In the genomic region with DNA sequence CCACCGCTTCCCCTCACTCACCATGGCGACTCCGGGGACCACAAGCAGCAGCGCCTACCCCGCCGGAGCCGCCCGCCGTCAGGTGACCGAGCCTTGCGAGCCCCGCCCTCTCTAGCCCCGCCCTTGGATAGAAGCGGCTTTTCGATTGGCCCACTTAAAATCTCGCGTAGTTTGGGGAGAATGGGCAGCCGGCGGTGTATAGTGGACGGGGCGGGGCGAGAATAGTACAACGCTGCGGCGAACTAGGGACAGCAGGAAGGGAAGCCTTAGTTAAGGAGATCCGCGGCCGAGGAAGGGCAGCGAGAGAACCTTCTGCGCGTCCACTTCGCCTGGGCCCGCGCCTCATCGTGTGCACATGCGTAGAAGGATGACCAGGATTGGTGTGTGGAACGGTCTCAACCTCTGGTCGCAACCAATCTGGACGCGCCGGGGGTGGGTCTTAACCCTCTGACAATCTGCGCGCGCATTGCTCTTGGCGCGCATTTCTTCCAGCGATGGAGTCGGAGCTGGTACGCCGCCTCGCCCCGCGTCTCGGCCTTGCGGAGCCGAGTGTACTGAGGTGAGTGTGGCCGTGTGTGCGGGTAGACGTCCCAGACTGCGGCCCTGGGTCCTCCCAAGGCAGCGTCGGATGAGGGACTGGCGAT, we compare ENCODE assay signal across 7 mouse cellular contexts. TPM values are rescaled to one million over a fixed set of nuclear protein-coding genes. Genes with fewer than 3 reads are reported as not detected.
DNase-seq lines count a peak whose midpoint lies in the region; ATAC-seq and TF ChIP-seq lines count a peak whose summit lies in the region.

A gene (plus strand): TSS at position 199 of the 644 bp plus-strand sequence.
A gene (minus strand): TSS at position 369 of the 644 bp plus-strand sequence.

- peak; percentile 66 for TF ChIP-seq POLR2A in small intestine, adult 2 months (IDR thresholded peaks at IDR 0.05; ENCODE audit: low read depth, low read length)

- TF ChIP-seq CTCF in intestine, postnatal 0 days (IDR thresholded peaks at IDR 0.05; ENCODE audit: low read depth) = no peak
- no peak for TF ChIP-seq CTCF in small intestine, adult 2 months (IDR thresholded peaks at IDR 0.05; ENCODE audit: extremely low read depth, insufficient read length, insufficient replicate concordance, low read depth, low read length)

- ATAC-seq in intestine, postnatal 0 days = peak; percentile 97
- peak; percentile 98 for ATAC-seq in midbrain, embryonic 12.5 days (ENCODE audit: low FRiP score, low read depth)

- peak within 1 kb of the TSS; percentile 98 for H3K27ac ChIP-seq in embryonic facial prominence, embryonic 10.5 days (replicated peaks)
- H3K27ac ChIP-seq in intestine, postnatal 0 days (ENCODE audit: low read depth, low read length) = peak within 1 kb of the TSS; percentile 96
- peak within 1 kb of the TSS; percentile 97 for H3K27ac ChIP-seq in midbrain, embryonic 12.5 days (replicated peaks)
- H3K27ac ChIP-seq in small intestine, adult 2 months (ENCODE audit: insufficient read depth, low read depth, low read length) = peak within 1 kb of the TSS; percentile 100

- WGBS in embryonic facial prominence, embryonic 10.5 days = under 1% methylated on average over 63 of the region's 63 CpGs
- under 1% methylated on average over 63 of the region's 63 CpGs for WGBS in intestine, postnatal 0 days
- WGBS in midbrain, embryonic 12.5 days = under 1% methylated on average over 63 of the region's 63 CpGs
- under 1% methylated on average over 63 of the region's 63 CpGs for WGBS in small intestine, adult 2 months

- H3K36me3 ChIP-seq in embryonic facial prominence, embryonic 10.5 days (replicated peaks) = peaks cover 38% of the 10 kb centered on the region
- peaks cover 5% of the 10 kb centered on the region; the same call in 1 of the 2 replicates for H3K36me3 ChIP-seq in intestine, postnatal 0 days (ENCODE audit: control insufficient read depth, insufficient read depth)
- peaks cover 19% of the 10 kb centered on the region for H3K36me3 ChIP-seq in midbrain, embryonic 12.5 days
- H3K36me3 ChIP-seq in small intestine, adult 2 months (ENCODE audit: control insufficient read depth, insufficient read depth, low read length) = peaks cover 8% of the 10 kb centered on the region

- H3K4me1 ChIP-seq in embryonic facial prominence, embryonic 10.5 days = peaks cover 33% of the 10 kb centered on the region
- H3K4me1 ChIP-seq in intestine, postnatal 0 days (replicated peaks; ENCODE audit: control insufficient read depth, insufficient read depth, low read length) = peaks cover 12% of the 10 kb centered on the region
- H3K4me1 ChIP-seq in midbrain, embryonic 12.5 days = peaks cover 31% of the 10 kb centered on the region
- H3K4me1 ChIP-seq in small intestine, adult 2 months (ENCODE audit: control insufficient read depth, insufficient read depth, insufficient read length, low read length) = no peaks in the 10 kb centered on the region; the same call in 1 of the 2 replicates

- intact Hi-C loops in left cerebral cortex, postnatal 4 days (cut with DNase I) = loop anchor here (5.0 kb wide), 1 partner anchor 103 kb away; no protein-coding TSS in a partner anchor

- H3K9ac ChIP-seq in intestine, postnatal 0 days (ENCODE audit: low read depth, low read length) = peak within 1 kb of the TSS; percentile 95
- H3K9ac ChIP-seq in midbrain, embryonic 12.5 days (replicated peaks) = peak within 1 kb of the TSS; percentile 92

- H3K9me3 ChIP-seq in embryonic facial prominence, embryonic 10.5 days = no peaks in the 10 kb centered on the region
- no peaks in the 10 kb centered on the region for H3K9me3 ChIP-seq in intestine, postnatal 0 days (ENCODE audit: control insufficient read depth)
- no peaks in the 10 kb centered on the region for H3K9me3 ChIP-seq in midbrain, embryonic 12.5 days

- no peaks in the 10 kb centered on the region for H3K27me3 ChIP-seq in embryonic facial prominence, embryonic 10.5 days (replicated peaks; ENCODE audit: low read depth, poor library complexity, severe bottlenecking)
- no peaks in the 10 kb centered on the region for H3K27me3 ChIP-seq in intestine, postnatal 0 days (replicated peaks; ENCODE audit: control insufficient read depth, insufficient read depth, low read length)
- no peaks in the 10 kb centered on the region for H3K27me3 ChIP-seq in midbrain, embryonic 12.5 days
- no peaks in the 10 kb centered on the region for H3K27me3 ChIP-seq in small intestine, adult 2 months (ENCODE audit: control insufficient read depth, insufficient read depth, low read length)

- H3K4me2 ChIP-seq in intestine, postnatal 0 days (replicated peaks; ENCODE audit: low read depth) = peak within 1 kb of the TSS; percentile 82
- peak within 1 kb of the TSS; percentile 81 for H3K4me2 ChIP-seq in midbrain, embryonic 12.5 days (replicated peaks)

- peak; percentile 97 for DNase-seq in adrenal gland, postnatal 10 days
- DNase-seq in embryonic facial prominence, embryonic 10.5 days (ENCODE audit: low spot score) = peak; percentile 97
- peak; percentile 56 for DNase-seq in gonadal fat pad, adult 2 months (ENCODE audit: low read depth)
- DNase-seq in left cerebral cortex, postnatal 4 days = peak; percentile 99

- peak within 1 kb of the TSS; percentile 99 for H3K4me3 ChIP-seq in embryonic facial prominence, embryonic 10.5 days
- H3K4me3 ChIP-seq in intestine, postnatal 0 days (ENCODE audit: low read depth, low read length) = peak within 1 kb of the TSS; percentile 98
- peak within 1 kb of the TSS; percentile 95 for H3K4me3 ChIP-seq in midbrain, embryonic 12.5 days
- peak within 1 kb of the TSS; percentile 96 for H3K4me3 ChIP-seq in small intestine, adult 2 months (ENCODE audit: low read depth, low read length)

RNA-seq across cellular contexts. Expression of the first gene that starts in this region (rescaled TPM):
- total RNA-seq in adrenal gland, postnatal 10 days (2021) = 10 to 100 TPM; 31.9 to 37.7 TPM
- 154 and 158 TPM in 2 replicates for polyA plus RNA-seq in embryonic facial prominence, embryonic 10.5 days (2016; fragmentation: Nextera tagmentation; extraction: Ambion mirVana)
- polyA plus RNA-seq in gonadal fat pad, adult 2 months (2012; rRNA removed) = 13.8 and 15.0 TPM in 2 replicates
- polyA plus RNA-seq in intestine, postnatal 0 days (2015; fragmentation: Nextera tagmentation; extraction: Ambion mirVana) = 32.6 and 34.5 TPM in 2 replicates
- total RNA-seq in left cerebral cortex, postnatal 4 days (2021) = 10 to 100 TPM; 45.3 to 45.9 TPM
- polyA plus RNA-seq in midbrain, embryonic 12.5 days (2016; fragmentation: Nextera tagmentation; extraction: Ambion mirVana) = 98.4 and 98.9 TPM in 2 replicates
- 2.1 and 3.2 TPM in 2 replicates for polyA plus RNA-seq in small intestine, adult 2 months (2012; rRNA removed)

RNA-seq across cellular contexts. Expression of the second gene that starts in this region (rescaled TPM):
- 10 to 100 TPM; 82.6 to 84.7 TPM for total RNA-seq in adrenal gland, postnatal 10 days (2021)
- polyA plus RNA-seq in embryonic facial prominence, embryonic 10.5 days (2016; fragmentation: Nextera tagmentation; extraction: Ambion mirVana) = 140 and 147 TPM in 2 replicates
- polyA plus RNA-seq in gonadal fat pad, adult 2 months (2012; rRNA removed) = 30.7 and 33.1 TPM in 2 replicates
- polyA plus RNA-seq in intestine, postnatal 0 days (2015; fragmentation: Nextera tagmentation; extraction: Ambion mirVana) = 124 and 133 TPM in 2 replicates
- total RNA-seq in left cerebral cortex, postnatal 4 days (2021) = 100 to 1,000 TPM; 144 to 149 TPM
- 171 and 180 TPM in 2 replicates for polyA plus RNA-seq in midbrain, embryonic 12.5 days (2016; fragmentation: Nextera tagmentation; extraction: Ambion mirVana)
- 2.2 and 3.4 TPM in 2 replicates for polyA plus RNA-seq in small intestine, adult 2 months (2012; rRNA removed)

Comparison
In these comparisons a context has a peak if more than half of its experiments do, and no peak if none do; other contexts are left out.
1. Peak in every context shown above with its lines: DNase-seq, ATAC-seq, H3K4me3 ChIP-seq and H3K27ac ChIP-seq.